Mouse (Mus musculus): ENCODE data around the gene Ppp2r5b. TPM values are rescaled to one million over a fixed set of nuclear protein-coding genes. Genes with fewer than 3 reads are reported as not detected.

The Ppp2r5b gene
- polyA plus RNA-seq, 1 experiment = 3.0 TPM

- peaks cover 40% of the 10 kb centered on the region for H3K36me3 ChIP-seq (ENCODE audit: control insufficient read depth)
- H3K4me3 ChIP-seq (replicated peaks) = peak overlapping the region; percentile 53
- H3K27me3 ChIP-seq (ENCODE audit: control insufficient read depth) = 0 out of 2 replicates have a peak, but pooled peaks cover 3% of the 10 kb centered on the region
- H3K9me3 ChIP-seq (ENCODE audit: control insufficient read depth, low read length) = peaks cover 2% of the 10 kb centered on the region; the same call in 1 of the 2 replicates
- no peak for TF ChIP-seq GATA1 (IDR thresholded peaks at IDR 0.05; ENCODE audit: low read length)
- no peak for TF ChIP-seq TAL1 (IDR thresholded peaks at IDR 0.05; ENCODE audit: low read length)
- H3K4me1 ChIP-seq (ENCODE audit: control insufficient read depth) = peaks cover 7% of the 10 kb centered on the region
Observed at GRCm38 (mm10) chr19:6262839-6263433, 27.3 kb upstream of the Ppp2r5b start.

GRCm38 (mm10) chr19:6262222-6262621 lies 26.6 kb upstream of the Ppp2r5b start:
- H3K4me3 ChIP-seq (replicated peaks) = no peak overlapping the region
- H3K9me3 ChIP-seq (ENCODE audit: control insufficient read depth, low read length) = peaks cover 2% of the 10 kb centered on the region; the same call in 1 of the 2 replicates
- H3K27me3 ChIP-seq (ENCODE audit: control insufficient read depth) = no peaks in the 10 kb centered on the region
- TF ChIP-seq TAL1 (IDR thresholded peaks at IDR 0.05; ENCODE audit: low read length) (no peak), GATA1 (IDR thresholded peaks at IDR 0.05; ENCODE audit: low read length) (no peak)
- peaks cover 6% of the 10 kb centered on the region for H3K4me1 ChIP-seq (ENCODE audit: control insufficient read depth)
- H3K36me3 ChIP-seq (ENCODE audit: control insufficient read depth) = peaks cover 48% of the 10 kb centered on the region

GRCm38 (mm10) chr19:6261379-6261778 lies 25.7 kb upstream of the Ppp2r5b start:
- Histone ChIP-seq H3K4me1 (ENCODE audit: control insufficient read depth) (peaks cover 2% of the 10 kb centered on the region), H3K36me3 (ENCODE audit: control insufficient read depth) (peaks cover 56% of the 10 kb centered on the region), H3K9me3 (ENCODE audit: control insufficient read depth, low read length) (peaks cover 2% of the 10 kb centered on the region; the same call in 1 of the 2 replicates), H3K27me3 (ENCODE audit: control insufficient read depth) (no peaks in the 10 kb centered on the region), H3K4me3 (replicated peaks) (no peak overlapping the region)
- TF ChIP-seq GATA1 (IDR thresholded peaks at IDR 0.05; ENCODE audit: low read length) (no peak), TAL1 (IDR thresholded peaks at IDR 0.05; ENCODE audit: low read length) (no peak)

GRCm38 (mm10) chr19:6260946-6261345 lies 25.3 kb upstream of the Ppp2r5b start:
- Histone ChIP-seq H3K36me3 (ENCODE audit: control insufficient read depth) (peaks cover 60% of the 10 kb centered on the region), H3K9me3 (ENCODE audit: control insufficient read depth, low read length) (peaks cover 2% of the 10 kb centered on the region; the same call in 1 of the 2 replicates), H3K27me3 (ENCODE audit: control insufficient read depth) (no peaks in the 10 kb centered on the region), H3K4me3 (replicated peaks) (no peak overlapping the region), H3K4me1 (ENCODE audit: control insufficient read depth) (peaks cover 2% of the 10 kb centered on the region)
- no peak for TF ChIP-seq GATA1 (IDR thresholded peaks at IDR 0.05; ENCODE audit: low read length)
- no peak for TF ChIP-seq TAL1 (IDR thresholded peaks at IDR 0.05; ENCODE audit: low read length)

- peaks cover 2% of the 10 kb centered on the region; the same call in 1 of the 2 replicates for H3K9me3 ChIP-seq (ENCODE audit: control insufficient read depth, low read length)
- no peak for TF ChIP-seq GATA1 (IDR thresholded peaks at IDR 0.05; ENCODE audit: low read length)
- no peak for TF ChIP-seq TAL1 (IDR thresholded peaks at IDR 0.05; ENCODE audit: low read length)
- H3K4me1 ChIP-seq (ENCODE audit: control insufficient read depth) = peaks cover 2% of the 10 kb centered on the region
- H3K4me3 ChIP-seq (replicated peaks) = no peak overlapping the region
- peaks cover 66% of the 10 kb centered on the region for H3K36me3 ChIP-seq (ENCODE audit: control insufficient read depth)
- no peaks in the 10 kb centered on the region for H3K27me3 ChIP-seq (ENCODE audit: control insufficient read depth)
Observed at GRCm38 (mm10) chr19:6260428-6260827, 24.8 kb upstream of the Ppp2r5b start.

GRCm38 (mm10) chr19:6253021-6253420 lies 17.3 kb upstream of the Ppp2r5b start:
- no peak for TF ChIP-seq GATA1 (IDR thresholded peaks at IDR 0.05; ENCODE audit: low read length)
- no peak for TF ChIP-seq TAL1 (IDR thresholded peaks at IDR 0.05; ENCODE audit: low read length)

GRCm38 (mm10) chr19:6247526-6248300 lies 12.0 kb upstream of the Ppp2r5b start:
- Histone ChIP-seq H3K9me3 (ENCODE audit: control insufficient read depth, low read length) (peaks cover 11% of the 10 kb centered on the region), H3K27me3 (ENCODE audit: control insufficient read depth) (no peaks in the 10 kb centered on the region), H3K4me3 (replicated peaks) (no peak overlapping the region), H3K36me3 (ENCODE audit: control insufficient read depth) (peaks cover 91% of the 10 kb centered on the region), H3K4me1 (ENCODE audit: control insufficient read depth) (peaks cover 11% of the 10 kb centered on the region)
- TF ChIP-seq TAL1 (IDR thresholded peaks at IDR 0.05; ENCODE audit: low read length) = no peak
- no peak for TF ChIP-seq GATA1 (IDR thresholded peaks at IDR 0.05; ENCODE audit: low read length)

More at GRCm38 (mm10) chr19:6253021-6253420, 17.3 kb upstream of the Ppp2r5b start:
- H3K4me3 ChIP-seq (replicated peaks) = no peak overlapping the region
- H3K4me1 ChIP-seq (ENCODE audit: control insufficient read depth) = no peaks in the 10 kb centered on the region; the same call in 1 of the 2 replicates
- no peaks in the 10 kb centered on the region for H3K27me3 ChIP-seq (ENCODE audit: control insufficient read depth)
- H3K36me3 ChIP-seq (ENCODE audit: control insufficient read depth) = peaks cover 94% of the 10 kb centered on the region
- peaks cover 8% of the 10 kb centered on the region for H3K9me3 ChIP-seq (ENCODE audit: control insufficient read depth, low read length)

GRCm38 (mm10) chr19:6245806-6246205 lies 10.1 kb upstream of the Ppp2r5b start:
- TF ChIP-seq GATA1 (IDR thresholded peaks at IDR 0.05; ENCODE audit: low read length) (no peak), TAL1 (IDR thresholded peaks at IDR 0.05; ENCODE audit: low read length) (no peak)
- H3K36me3 ChIP-seq (ENCODE audit: control insufficient read depth) = peaks cover 73% of the 10 kb centered on the region
- no peaks in the 10 kb centered on the region for H3K27me3 ChIP-seq (ENCODE audit: control insufficient read depth)
- H3K9me3 ChIP-seq (ENCODE audit: control insufficient read depth, low read length) = peaks cover 11% of the 10 kb centered on the region
- H3K4me3 ChIP-seq (replicated peaks) = no peak overlapping the region
- peaks cover 26% of the 10 kb centered on the region for H3K4me1 ChIP-seq (ENCODE audit: control insufficient read depth)

GRCm38 (mm10) chr19:6243226-6243625 lies 7.6 kb upstream of the Ppp2r5b start:
- H3K27me3 ChIP-seq (ENCODE audit: control insufficient read depth) = no peaks in the 10 kb centered on the region
- H3K4me3 ChIP-seq (replicated peaks) = peak overlapping the region; percentile 73
- TF ChIP-seq TAL1 (IDR thresholded peaks at IDR 0.05; ENCODE audit: low read length) = no peak
- TF ChIP-seq GATA1 (IDR thresholded peaks at IDR 0.05; ENCODE audit: low read length) = no peak
- peaks cover 5% of the 10 kb centered on the region for H3K9me3 ChIP-seq (ENCODE audit: control insufficient read depth, low read length)
- H3K36me3 ChIP-seq (ENCODE audit: control insufficient read depth) = peaks cover 52% of the 10 kb centered on the region
- peaks cover 51% of the 10 kb centered on the region for H3K4me1 ChIP-seq (ENCODE audit: control insufficient read depth)

All from erythroblast, embryonic 14.5 days (primary cell).